Mouse (Mus musculus): Measurements from ENCODE around the gene Lrrc27. TPM values are rescaled to one million over a fixed set of nuclear protein-coding genes. Genes with fewer than 3 reads are reported as not detected.

The Lrrc27 gene
- polyA plus RNA-seq, 1 experiment from 2014 or later, result 4.3 TPM

- Histone ChIP-seq H3K4me2 (ENCODE audit: low read depth, low read length) (peak overlapping the region; percentile 100), H3K9me3 (ENCODE audit: control insufficient read depth, low read length) (no peaks in the 10 kb centered on the region), H3K4me1 (replicated peaks; ENCODE audit: control insufficient read depth, insufficient read depth, low read length) (peaks cover 4% of the 10 kb centered on the region), H3K27ac (ENCODE audit: low read length) (no peak overlapping the region), H3K36me3 (ENCODE audit: control insufficient read depth, insufficient read depth, low read length) (no peaks in the 10 kb centered on the region), H3K4me3 (ENCODE audit: low read length) (peak overlapping the region; percentile 70), H3K9ac (ENCODE audit: low read length) (no peak overlapping the region), H3K27me3 (ENCODE audit: control insufficient read depth, insufficient read depth, low read depth, low read length) (peaks cover 23% of the 10 kb centered on the region)
- WGBS, result 30% methylated on average over 7 of the region's 7 CpGs
- ATAC-seq (ENCODE audit: low read depth), result no peak
Observed at GRCm38 (mm10) chr7:139187277-139187676, 25.5 kb upstream of the Lrrc27 start.

- peak overlapping the region; percentile 71 for H3K9ac ChIP-seq (ENCODE audit: low read length)
- H3K4me3 ChIP-seq (ENCODE audit: low read length), result peak overlapping the region; percentile 70
- peaks cover 4% of the 10 kb centered on the region for H3K4me1 ChIP-seq (replicated peaks; ENCODE audit: control insufficient read depth, insufficient read depth, low read length)
- H3K27ac ChIP-seq (ENCODE audit: low read length), result no peak overlapping the region
- H3K36me3 ChIP-seq (ENCODE audit: control insufficient read depth, insufficient read depth, low read length), result no peaks in the 10 kb centered on the region
- H3K4me2 ChIP-seq (ENCODE audit: low read depth, low read length), result peak overlapping the region; percentile 100
- H3K27me3 ChIP-seq (ENCODE audit: control insufficient read depth, insufficient read depth, low read depth, low read length), result peaks cover 23% of the 10 kb centered on the region
- WGBS, result under 1% methylated on average over 61 of the region's 94 CpGs
- ATAC-seq (ENCODE audit: low read depth), result peak; percentile 99
- no peaks in the 10 kb centered on the region for H3K9me3 ChIP-seq (ENCODE audit: control insufficient read depth, low read length)
Observed at GRCm38 (mm10) chr7:139187771-139188633, 24.8 kb upstream of the Lrrc27 start.

GRCm38 (mm10) chr7:139188634-139189207 lies 24.1 kb upstream of the Lrrc27 start:
- no peaks in the 10 kb centered on the region for H3K36me3 ChIP-seq (ENCODE audit: control insufficient read depth, insufficient read depth, low read length)
- H3K4me2 ChIP-seq (ENCODE audit: low read depth, low read length), result peak overlapping the region; percentile 100
- peak overlapping the region; percentile 70 for H3K4me3 ChIP-seq (ENCODE audit: low read length)
- H3K9me3 ChIP-seq (ENCODE audit: control insufficient read depth, low read length), result no peaks in the 10 kb centered on the region
- no peak overlapping the region for H3K27ac ChIP-seq (ENCODE audit: low read length)
- H3K9ac ChIP-seq (ENCODE audit: low read length), result peak overlapping the region; percentile 71
- peak; percentile 89 for ATAC-seq (ENCODE audit: low read depth)
- peaks cover 23% of the 10 kb centered on the region for H3K27me3 ChIP-seq (ENCODE audit: control insufficient read depth, insufficient read depth, low read depth, low read length)
- H3K4me1 ChIP-seq (replicated peaks; ENCODE audit: control insufficient read depth, insufficient read depth, low read length), result peaks cover 4% of the 10 kb centered on the region
- WGBS, result 1% methylated on average over 23 of the region's 23 CpGs

DNA sequence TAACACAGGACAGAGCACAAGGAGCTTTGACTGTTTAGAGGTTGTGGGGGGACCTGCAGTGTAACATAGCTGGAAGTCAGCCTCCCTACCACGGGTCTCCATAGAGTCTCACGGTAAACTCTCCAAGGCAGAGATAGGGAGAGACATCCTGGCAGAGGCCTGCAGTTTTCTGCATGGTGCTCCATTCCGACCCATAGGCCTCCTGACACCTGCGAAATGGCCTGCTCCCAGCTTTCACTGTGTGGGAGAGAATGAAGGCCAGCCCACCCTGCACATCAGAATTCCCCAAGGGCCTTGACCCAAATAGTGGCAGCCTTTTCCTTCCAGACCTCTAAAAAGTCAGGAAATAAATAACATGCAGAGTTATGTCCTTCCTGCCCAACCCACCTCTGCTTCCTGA lies 22.2 kb upstream of the Lrrc27 start:
- no peak overlapping the region for H3K27ac ChIP-seq (ENCODE audit: low read length)

DNA sequence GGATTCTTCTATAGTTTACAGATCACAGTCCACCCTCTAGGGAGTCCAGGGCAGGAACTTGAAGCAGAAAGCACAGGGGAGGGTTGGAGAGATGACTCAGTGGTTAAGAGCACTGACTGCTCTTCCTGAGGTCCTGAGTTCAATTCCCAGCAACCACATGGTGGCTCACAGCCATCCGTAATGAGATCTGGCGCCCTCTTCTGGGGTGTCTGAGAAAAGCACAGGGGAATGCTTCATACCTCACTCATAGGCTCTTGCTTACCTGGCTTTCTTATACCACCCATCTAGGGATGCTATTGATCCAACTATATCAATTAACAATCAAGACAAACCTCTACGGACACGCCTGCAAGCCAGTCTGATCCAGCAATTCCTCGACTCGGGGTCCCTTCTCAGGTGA lies 21.2 kb upstream of the Lrrc27 start:
- Histone ChIP-seq H3K9ac (ENCODE audit: low read length) (no peak overlapping the region), H3K4me1 (replicated peaks; ENCODE audit: control insufficient read depth, insufficient read depth, low read length) (peaks cover 4% of the 10 kb centered on the region), H3K27me3 (ENCODE audit: control insufficient read depth, insufficient read depth, low read depth, low read length) (peaks cover 13% of the 10 kb centered on the region), H3K4me2 (ENCODE audit: low read depth, low read length) (no peak overlapping the region), H3K9me3 (ENCODE audit: control insufficient read depth, low read length) (no peaks in the 10 kb centered on the region), H3K27ac (ENCODE audit: low read length) (no peak overlapping the region), H3K4me3 (ENCODE audit: low read length) (no peak overlapping the region), H3K36me3 (ENCODE audit: control insufficient read depth, insufficient read depth, low read length) (no peaks in the 10 kb centered on the region)
- ATAC-seq (ENCODE audit: low read depth), result no peak
- WGBS, result 66% methylated on average over 6 of the region's 6 CpGs

More for the DNA sequence above, 22.2 kb upstream of the Lrrc27 start:
- no peak overlapping the region for H3K4me2 ChIP-seq (ENCODE audit: low read depth, low read length)
- no peak overlapping the region for H3K4me3 ChIP-seq (ENCODE audit: low read length)
- no peak for ATAC-seq (ENCODE audit: low read depth)
- no peaks in the 10 kb centered on the region for H3K9me3 ChIP-seq (ENCODE audit: control insufficient read depth, low read length)
- no peak overlapping the region for H3K9ac ChIP-seq (ENCODE audit: low read length)
- peaks cover 20% of the 10 kb centered on the region for H3K27me3 ChIP-seq (ENCODE audit: control insufficient read depth, insufficient read depth, low read depth, low read length)
- no peaks in the 10 kb centered on the region for H3K36me3 ChIP-seq (ENCODE audit: control insufficient read depth, insufficient read depth, low read length)
- H3K4me1 ChIP-seq (replicated peaks; ENCODE audit: control insufficient read depth, insufficient read depth, low read length), result peaks cover 4% of the 10 kb centered on the region
- WGBS, result 80% methylated on average over 4 of the region's 4 CpGs

GRCm38 (mm10) chr7:139197022-139197421 lies 15.8 kb upstream of the Lrrc27 start:
- Histone ChIP-seq H3K4me2 (ENCODE audit: low read depth, low read length) (no peak overlapping the region), H3K9me3 (ENCODE audit: control insufficient read depth, low read length) (no peaks in the 10 kb centered on the region), H3K27ac (ENCODE audit: low read length) (no peak overlapping the region), H3K4me1 (replicated peaks; ENCODE audit: control insufficient read depth, insufficient read depth, low read length) (no peaks in the 10 kb centered on the region), H3K36me3 (ENCODE audit: control insufficient read depth, insufficient read depth, low read length) (no peaks in the 10 kb centered on the region), H3K9ac (ENCODE audit: low read length) (no peak overlapping the region), H3K4me3 (ENCODE audit: low read length) (no peak overlapping the region), H3K27me3 (ENCODE audit: control insufficient read depth, insufficient read depth, low read depth, low read length) (peaks cover 7% of the 10 kb centered on the region)
- 73% methylated on average over 4 of the region's 4 CpGs for WGBS
- no peak for ATAC-seq (ENCODE audit: low read depth)

DNA sequence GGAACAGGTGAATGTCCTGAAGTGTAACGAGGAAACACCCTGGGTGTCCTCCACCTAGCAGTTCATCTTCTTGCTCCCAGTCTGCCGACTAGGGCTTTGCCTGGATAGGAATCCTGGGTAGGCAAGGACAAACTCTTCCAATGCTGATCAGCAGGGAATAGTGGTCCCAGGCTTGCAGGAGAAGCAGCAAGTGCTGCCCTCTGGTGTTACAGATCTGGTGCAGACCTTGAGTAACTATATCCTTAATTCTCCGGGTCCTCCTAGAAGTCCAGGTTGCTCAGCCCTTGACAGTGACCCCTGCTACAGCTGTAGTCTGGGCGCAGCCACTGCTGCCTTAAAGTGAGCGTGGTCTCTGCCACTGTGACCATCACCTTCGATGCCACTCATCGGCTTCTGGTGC lies 12.7 kb upstream of the Lrrc27 start:
- Histone ChIP-seq H3K36me3 (ENCODE audit: control insufficient read depth, insufficient read depth, low read length) (no peaks in the 10 kb centered on the region), H3K27me3 (ENCODE audit: control insufficient read depth, insufficient read depth, low read depth, low read length) (peaks cover 7% of the 10 kb centered on the region), H3K27ac (ENCODE audit: low read length) (no peak overlapping the region), H3K4me2 (ENCODE audit: low read depth, low read length) (no peak overlapping the region), H3K4me3 (ENCODE audit: low read length) (no peak overlapping the region), H3K9me3 (ENCODE audit: control insufficient read depth, low read length) (no peaks in the 10 kb centered on the region), H3K4me1 (replicated peaks; ENCODE audit: control insufficient read depth, insufficient read depth, low read length) (no peaks in the 10 kb centered on the region), H3K9ac (ENCODE audit: low read length) (no peak overlapping the region)
- ATAC-seq (ENCODE audit: low read depth), result peak; percentile 49
- 20% methylated on average over 7 of the region's 7 CpGs for WGBS

GRCm38 (mm10) chr7:139201209-139201608 lies 11.6 kb upstream of the Lrrc27 start:
- peaks cover 7% of the 10 kb centered on the region for H3K27me3 ChIP-seq (ENCODE audit: control insufficient read depth, insufficient read depth, low read depth, low read length)
- H3K9me3 ChIP-seq (ENCODE audit: control insufficient read depth, low read length), result no peaks in the 10 kb centered on the region
- no peaks in the 10 kb centered on the region for H3K36me3 ChIP-seq (ENCODE audit: control insufficient read depth, insufficient read depth, low read length)
- H3K9ac ChIP-seq (ENCODE audit: low read length), result no peak overlapping the region
- ATAC-seq (ENCODE audit: low read depth), result no peak
- H3K4me2 ChIP-seq (ENCODE audit: low read depth, low read length), result no peak overlapping the region
- no peak overlapping the region for H3K4me3 ChIP-seq (ENCODE audit: low read length)
- WGBS, result 44% methylated on average over 6 of the region's 6 CpGs
- H3K27ac ChIP-seq (ENCODE audit: low read length), result no peak overlapping the region
- no peaks in the 10 kb centered on the region for H3K4me1 ChIP-seq (replicated peaks; ENCODE audit: control insufficient read depth, insufficient read depth, low read length)

DNA sequence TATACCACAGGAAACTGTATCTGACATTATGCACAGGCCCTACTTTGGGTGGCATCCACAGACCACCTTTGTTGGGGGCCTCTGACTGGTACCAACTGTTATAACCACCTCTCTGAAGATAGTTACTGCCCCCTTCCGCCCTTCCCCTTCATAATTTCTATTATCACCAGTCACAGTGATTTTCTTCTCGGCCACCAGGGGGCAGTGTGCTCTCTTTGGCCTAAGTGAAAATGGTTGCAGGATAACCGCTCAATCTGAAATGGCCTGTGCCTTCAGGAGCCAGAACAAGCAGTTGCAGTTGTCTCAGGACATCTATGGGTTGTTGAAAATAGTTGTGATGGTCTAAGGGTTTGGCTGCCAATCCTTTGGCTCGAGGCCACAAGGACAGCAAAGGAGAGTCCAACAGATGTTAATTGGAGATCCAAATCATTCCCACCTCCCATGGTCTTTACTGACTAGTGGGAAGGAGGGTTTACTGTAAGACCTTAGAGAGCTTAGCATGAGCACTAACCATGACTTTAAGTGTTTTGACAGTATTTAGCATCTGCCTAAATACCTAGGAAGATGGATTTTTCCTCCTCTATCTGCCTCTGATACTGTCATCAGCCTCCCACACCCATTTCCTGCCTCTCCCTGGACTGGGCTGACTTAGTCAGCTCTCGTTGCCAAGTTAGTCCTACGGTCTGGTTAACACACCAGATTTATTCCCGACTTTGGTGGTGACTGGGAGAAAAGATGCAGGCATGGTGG lies 4.6 kb upstream of the Lrrc27 start:
- Histone ChIP-seq H3K27ac (ENCODE audit: low read length) (no peak overlapping the region), H3K4me1 (replicated peaks; ENCODE audit: control insufficient read depth, insufficient read depth, low read length) (peaks cover 5% of the 10 kb centered on the region; the same call in 1 of the 2 replicates), H3K4me3 (ENCODE audit: low read length) (no peak overlapping the region), H3K9ac (ENCODE audit: low read length) (no peak overlapping the region), H3K36me3 (ENCODE audit: control insufficient read depth, insufficient read depth, low read length) (no peaks in the 10 kb centered on the region), H3K9me3 (ENCODE audit: control insufficient read depth, low read length) (no peaks in the 10 kb centered on the region), H3K27me3 (ENCODE audit: control insufficient read depth, insufficient read depth, low read depth, low read length) (no peaks in the 10 kb centered on the region), H3K4me2 (ENCODE audit: low read depth, low read length) (no peak overlapping the region)
- no peak for ATAC-seq (ENCODE audit: low read depth)
- 23% methylated on average over 7 of the region's 7 CpGs for WGBS
